Mouse (Mus musculus) cerebral cortex, adult 2 months (tissue): ENCODE measurements around the gene Sgk1.

Experiments used
- WGBS: fragments of 180-500 bp; shearing (Covaris S2); methylation state at CpG from one replicate; pipeline ENCODE4 v1.1.7; 2018; 5-methylcytosine and 5-hydroxymethylcytosine counted together

Gene Sgk1

DNA sequence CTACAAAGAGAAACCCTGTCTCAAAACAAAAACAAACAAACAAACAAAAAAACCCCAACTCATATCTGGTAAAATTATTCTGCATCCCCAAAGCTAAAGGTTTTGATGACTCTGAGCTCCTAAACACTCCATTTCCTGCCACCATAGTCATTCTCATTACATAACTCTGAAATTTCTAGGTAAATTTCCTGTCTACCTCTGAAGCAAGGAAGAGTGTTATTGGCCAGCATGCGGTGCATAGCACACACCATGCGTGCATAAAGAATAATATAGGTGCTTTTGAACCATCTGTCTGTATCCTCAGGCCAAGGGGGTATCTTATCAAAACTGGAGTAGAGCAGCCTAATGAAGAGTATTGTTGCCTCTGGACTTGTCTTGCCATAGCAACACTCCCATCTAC, 13.8 kb upstream of the Sgk1 start:
- 90% methylated on average over 2 of the region's 2 CpGs for WGBS

- WGBS = 63% methylated on average over 4 of the region's 4 CpGs
Measured at GRCm38 (mm10) chr10:21868623-21869022, 13.4 kb upstream of the Sgk1 start.

DNA sequence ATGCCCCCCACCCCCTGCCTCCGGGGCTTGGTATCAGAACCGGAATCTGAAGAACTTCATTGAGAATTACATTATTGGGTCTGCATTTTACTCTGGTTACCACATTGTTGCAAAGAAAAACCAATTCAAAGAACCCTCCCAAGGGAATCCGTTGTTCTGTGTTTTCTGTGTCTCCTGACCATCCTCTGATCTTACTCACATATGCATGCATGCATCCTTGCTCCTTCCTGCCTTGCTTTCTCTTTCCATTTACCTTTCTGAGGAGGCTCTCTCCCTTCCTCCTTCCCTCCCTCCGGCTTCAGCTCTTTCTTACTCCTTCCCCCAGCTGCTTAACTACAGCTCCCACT, 174 bp upstream of the Sgk1 start:
- WGBS = 12% methylated on average over 4 of the region's 4 CpGs

- 8% methylated on average over 12 of the region's 12 CpGs for WGBS
Measured at GRCm38 (mm10) chr10:21883587-21883986, 1.6 kb downstream of the Sgk1 start.

- 63% methylated on average over 3 of the region's 3 CpGs for WGBS
Measured at GRCm38 (mm10) chr10:21884534-21884933, 2.5 kb downstream of the Sgk1 start.

DNA sequence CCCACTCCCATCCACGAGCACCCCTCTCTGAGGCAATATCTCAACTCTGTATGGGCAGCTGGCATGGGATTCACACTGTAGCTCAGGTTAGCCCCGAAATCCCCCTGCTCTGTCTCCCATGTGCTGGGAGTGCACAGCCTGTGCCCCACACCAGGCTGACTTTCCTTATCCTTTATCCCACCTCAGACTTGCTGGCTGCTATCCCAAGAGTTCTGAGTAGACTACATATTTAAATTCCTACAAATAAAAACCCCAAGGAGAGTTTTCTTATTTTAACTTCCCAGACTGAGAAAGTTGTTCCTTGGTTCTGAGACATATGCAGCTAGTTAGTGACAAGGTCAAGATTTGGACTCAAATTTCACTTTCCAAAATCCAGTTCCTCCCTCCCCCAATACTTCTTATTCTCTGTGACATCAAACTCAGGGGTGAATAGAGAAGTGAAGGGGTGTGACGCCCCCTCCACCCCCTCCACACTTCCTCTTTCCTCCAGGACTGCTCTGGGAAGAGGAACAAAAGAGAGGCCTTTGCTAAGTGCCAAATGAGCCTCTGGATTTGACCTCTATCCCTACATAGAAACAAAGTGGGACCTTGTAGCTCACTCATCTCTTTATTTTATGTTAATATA, 7.3 kb downstream of the Sgk1 start:
- WGBS = 72% methylated on average over 3 of the region's 3 CpGs

DNA sequence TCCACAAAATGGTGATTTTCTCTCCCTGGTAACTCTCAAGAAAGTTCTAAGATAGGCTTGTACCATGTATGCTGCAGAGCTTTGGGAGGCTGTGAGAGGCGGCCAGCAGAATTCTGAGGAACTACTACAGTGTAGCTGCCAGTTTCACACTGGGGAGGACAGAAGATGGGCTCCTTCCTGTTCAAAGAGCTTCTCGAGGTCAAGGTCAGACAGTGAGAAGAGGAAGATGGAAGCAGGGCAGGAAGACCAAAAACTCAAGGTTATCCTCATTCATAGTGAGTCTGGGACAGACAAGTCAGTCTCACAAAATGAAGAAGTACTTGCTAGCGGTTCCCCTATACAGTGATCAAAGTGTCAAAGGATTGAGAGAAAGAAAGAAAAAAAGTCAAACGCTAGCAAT, 8.3 kb downstream of the Sgk1 start:
- WGBS = 88% methylated on average over 4 of the region's 4 CpGs

GRCm38 (mm10) chr10:21891442-21891841, 9.5 kb downstream of the Sgk1 start:
- 71% methylated on average over 7 of the region's 7 CpGs for WGBS

GRCm38 (mm10) chr10:21892104-21892503, 10.1 kb downstream of the Sgk1 start:
- 87% methylated on average over 4 of the region's 4 CpGs for WGBS

DNA sequence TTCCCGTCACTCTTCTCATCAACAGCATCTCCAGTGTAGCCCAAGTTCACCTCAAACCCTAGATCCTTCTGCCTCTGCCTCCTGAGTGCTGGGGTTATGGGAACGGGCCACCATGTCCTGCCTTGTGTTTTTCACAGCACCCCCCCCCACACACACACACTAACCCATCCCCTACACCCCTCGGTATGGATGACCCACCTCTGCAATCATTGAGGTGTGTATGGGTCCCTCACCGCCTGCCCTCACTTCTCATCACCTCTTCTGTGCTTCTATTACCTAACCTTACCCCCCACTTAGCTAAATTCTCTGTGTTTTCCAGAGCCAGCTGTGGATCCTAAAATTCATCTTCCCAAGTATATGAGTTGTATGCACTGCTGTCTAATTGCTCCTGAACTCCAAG, 16.4 kb downstream of the Sgk1 start:
- 93% methylated on average over 4 of the region's 4 CpGs for WGBS

- 97% methylated on average over 17 of the region's 17 CpGs for WGBS
Measured at GRCm38 (mm10) chr10:21898851-21899250, 16.9 kb downstream of the Sgk1 start.

DNA sequence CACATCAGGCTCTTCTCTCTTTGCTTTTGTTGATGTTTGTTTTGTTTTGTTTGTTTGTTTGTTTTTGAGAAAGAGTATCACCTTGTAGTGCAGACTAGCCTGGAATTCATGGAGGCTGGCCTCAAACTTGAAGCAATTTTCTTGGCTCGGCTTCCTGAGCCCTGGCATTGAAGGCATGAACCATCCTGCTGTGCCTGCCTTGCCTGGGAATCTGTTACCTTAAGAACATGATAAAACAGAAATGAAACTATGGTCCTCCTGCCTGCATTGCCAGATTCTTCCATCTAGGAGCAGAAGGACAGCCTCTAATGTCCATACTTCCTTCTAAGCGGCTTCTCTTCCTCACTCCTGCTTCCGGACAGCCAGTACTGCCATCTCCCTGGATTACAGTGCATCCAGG, 17.4 kb downstream of the Sgk1 start:
- 94% methylated on average over 3 of the region's 3 CpGs for WGBS

DNA sequence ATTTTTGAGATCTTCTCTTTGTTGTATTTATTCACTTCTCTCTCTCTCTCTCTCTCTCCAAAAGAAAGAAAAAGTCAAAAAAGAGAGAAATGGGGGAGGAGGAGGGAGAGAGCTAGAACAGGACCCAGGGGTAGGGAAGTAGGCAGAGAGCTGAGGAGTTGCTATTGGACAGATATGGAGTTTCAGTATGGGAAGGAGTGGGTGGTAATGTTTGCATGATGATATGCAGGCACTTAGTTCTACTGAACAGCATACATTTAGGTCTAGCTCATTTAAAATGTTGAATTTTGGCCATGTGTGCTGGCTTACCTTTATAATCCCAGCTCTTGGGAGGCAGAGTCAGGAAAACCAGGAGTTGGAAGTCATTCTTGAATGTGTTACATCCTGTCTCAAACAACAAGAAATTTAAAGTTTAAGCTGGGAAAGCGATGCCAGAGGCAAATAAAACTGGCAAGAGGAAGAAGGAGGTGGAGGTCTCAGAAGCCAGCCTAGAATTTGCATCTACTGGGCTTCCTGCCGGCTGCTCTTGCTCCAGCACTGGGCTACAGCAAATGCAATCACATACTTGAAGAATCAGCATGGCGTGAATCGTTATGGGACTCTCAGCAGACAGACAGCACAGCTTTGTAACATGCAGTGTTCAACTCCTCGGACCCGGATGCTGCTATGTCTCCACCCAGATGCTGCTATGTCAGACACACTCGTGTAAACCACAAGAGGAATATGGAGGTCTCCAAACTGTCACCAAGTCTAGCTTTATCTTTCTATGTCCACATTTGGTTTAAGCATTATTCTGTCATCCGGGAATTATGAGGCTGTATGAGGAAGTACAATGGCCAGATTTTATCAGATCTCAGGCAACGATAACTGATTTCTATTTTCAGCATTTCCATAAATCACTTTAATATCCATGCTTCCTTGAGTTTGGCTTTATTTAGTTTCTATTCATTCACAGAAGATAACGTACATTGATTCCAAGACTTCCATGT, 20.5 kb downstream of the Sgk1 start:
- 67% methylated on average over 10 of the region's 10 CpGs for WGBS

GRCm38 (mm10) chr10:21904151-21904550, 22.2 kb downstream of the Sgk1 start:
- WGBS = 77% methylated on average over 2 of the region's 2 CpGs

DNA sequence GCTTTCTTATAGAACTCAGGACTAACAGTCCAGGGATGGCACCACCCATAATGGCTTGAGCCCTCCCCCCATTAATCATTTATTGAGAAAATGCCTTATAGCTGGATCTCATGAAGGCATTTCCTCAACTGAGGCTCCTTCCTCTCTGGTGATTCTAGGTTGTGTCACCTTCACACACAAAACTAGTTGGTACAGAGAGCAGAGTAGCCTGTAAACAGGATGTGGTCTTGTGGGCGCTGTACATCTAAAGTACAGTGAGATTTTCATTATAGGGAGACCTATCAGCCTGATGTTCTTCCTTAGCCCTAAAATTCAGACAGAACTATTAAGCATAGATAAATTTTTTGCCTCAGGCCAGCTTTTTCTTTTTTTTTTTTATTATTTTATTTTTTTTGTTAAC, 23.6 kb downstream of the Sgk1 start:
- WGBS = 100% methylated on average over 1 of the region's 1 CpGs

- WGBS = 48% methylated on average over 5 of the region's 5 CpGs
Measured at GRCm38 (mm10) chr10:21906894-21907446, 25.0 kb downstream of the Sgk1 start.

GRCm38 (mm10) chr10:21907784-21908183, 25.8 kb downstream of the Sgk1 start:
- WGBS = 78% methylated on average over 3 of the region's 3 CpGs

- 88% methylated on average over 1 of the region's 1 CpGs for WGBS
Measured at GRCm38 (mm10) chr10:21908686-21909085, 26.7 kb downstream of the Sgk1 start.

GRCm38 (mm10) chr10:21910334-21910733, 28.4 kb downstream of the Sgk1 start:
- 89% methylated on average over 9 of the region's 9 CpGs for WGBS

DNA sequence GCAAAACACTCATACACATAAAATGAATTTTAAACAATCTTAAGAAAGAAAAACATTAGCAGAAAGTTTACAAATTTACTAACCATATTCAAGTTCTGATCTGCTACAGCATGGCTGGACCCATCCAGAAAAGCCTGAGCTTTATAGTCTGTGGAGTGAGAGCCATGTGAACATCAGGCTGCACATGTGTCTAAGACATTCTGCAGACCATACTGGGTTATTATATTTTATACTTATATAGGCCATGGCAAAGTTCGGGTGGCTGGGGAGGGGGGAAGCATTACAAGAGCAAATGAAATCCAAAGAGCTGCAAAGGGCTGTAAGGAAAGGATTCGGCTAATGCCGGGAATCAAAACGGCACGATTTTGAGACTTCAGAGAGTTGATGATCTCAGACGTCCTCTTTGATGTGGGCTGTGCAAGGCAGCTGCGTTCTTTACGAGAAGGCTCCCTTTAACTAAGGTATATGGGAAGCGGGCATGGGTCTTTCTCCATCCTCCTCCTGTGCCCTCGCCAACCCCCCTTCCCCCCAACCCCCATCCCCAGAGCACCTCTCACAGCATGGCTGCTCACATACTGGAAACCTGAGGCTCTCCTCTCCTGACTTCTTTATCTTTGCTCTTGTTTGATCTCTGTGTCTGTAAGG, 29.4 kb downstream of the Sgk1 start:
- 71% methylated on average over 10 of the region's 10 CpGs for WGBS

- 30% methylated on average over 1 of the region's 1 CpGs for WGBS
Measured at GRCm38 (mm10) chr10:21914751-21915150, 32.8 kb downstream of the Sgk1 start.

DNA sequence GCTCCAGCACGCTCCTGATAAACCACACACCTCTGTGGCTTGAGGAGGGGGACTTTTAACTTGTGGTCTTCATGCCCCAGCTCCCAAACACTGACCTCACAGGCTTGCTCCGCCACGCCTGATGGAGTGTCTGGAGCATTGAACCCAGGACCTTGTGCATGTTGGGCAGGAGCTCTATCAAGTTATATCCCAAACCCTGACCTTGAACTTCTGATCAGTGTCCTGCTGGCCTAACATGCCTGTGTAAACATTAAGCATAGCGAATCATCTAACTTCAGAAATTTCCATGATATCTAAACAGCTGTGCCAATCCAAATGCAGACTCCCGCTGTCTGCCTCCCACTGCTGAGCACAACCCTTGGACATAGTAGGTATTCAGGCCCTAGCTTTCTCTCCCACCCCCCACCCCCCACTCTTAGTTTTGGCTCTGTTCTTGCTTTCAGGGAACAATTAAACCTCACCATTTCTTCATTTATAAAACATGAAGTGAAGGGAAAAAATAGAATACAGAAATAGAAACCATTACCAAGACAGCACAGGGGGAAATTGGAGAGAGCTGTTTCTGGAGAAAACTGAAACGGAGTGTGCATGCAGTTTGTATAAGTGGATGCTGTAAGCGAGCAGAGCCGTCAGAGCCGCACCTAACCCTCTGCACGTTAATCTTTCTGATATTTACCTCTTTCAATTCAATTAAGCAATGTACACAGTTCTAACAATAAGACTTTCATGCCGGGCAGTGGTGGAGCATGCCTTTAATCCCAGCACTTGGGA, 34.5 kb downstream of the Sgk1 start:
- WGBS = 53% methylated on average over 11 of the region's 11 CpGs
